Mouse (Mus musculus): ENCODE measurements around the gene 3110040N11Rik.

DNA sequence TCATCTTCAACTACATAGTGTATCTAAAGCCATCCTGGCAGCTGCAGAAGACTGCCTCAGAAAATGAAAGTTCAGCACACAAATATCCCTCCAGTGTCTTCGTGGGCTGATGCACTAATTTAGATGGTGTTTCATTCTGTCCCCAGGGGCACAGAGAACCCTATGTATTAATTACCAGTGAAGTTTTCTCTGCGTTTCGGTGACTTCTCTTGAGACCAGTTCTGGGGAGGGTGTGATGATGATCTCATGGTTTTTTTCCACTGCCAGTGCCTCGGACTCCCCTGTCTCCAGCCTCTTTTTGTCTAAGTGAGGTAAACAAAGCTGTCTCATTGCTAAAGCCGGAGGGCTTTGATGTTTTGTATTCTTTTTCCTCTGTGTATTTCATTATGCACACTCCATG, 14.0 kb downstream of the 3110040N11Rik start:
- TF ChIP-seq CTCF (IDR thresholded peaks at IDR 0.05; ENCODE audit: borderline replicate concordance, extremely low read depth, insufficient read depth, insufficient read length) (no peak), POLR2A (IDR thresholded peaks at IDR 0.05; ENCODE audit: borderline replicate concordance, extremely low read depth, insufficient read depth, insufficient read length, poor library complexity, severe bottlenecking) (no peak)
